Mouse (Mus musculus) hindbrain, postnatal 0 days (tissue): ENCODE data around the gene Tmc8. TPM values are rescaled to one million over a fixed set of nuclear protein-coding genes. Genes with fewer than 3 reads are reported as not detected.

Experiments
- ATAC-seq: fragments of 200-750 bp; cut with Nextera tagmentation; 2 replicates; pipeline ENCODE4 v1.8.0; 2017; ENCODE audit warnings: mild to moderate bottlenecking, moderate TSS enrichment, moderate library complexity
- DNase-seq: peaks from one replicate; pipeline ENCODE4 v3.0.0-alpha.2; 2015; ENCODE audit warnings: low spot score
- H3K27ac ChIP-seq: fragments of 300-500 bp; sonication (generic); 2 replicates; pipeline ENCODE4 v1.5.1; 2014; ENCODE audit warnings: mild to moderate bottlenecking
- H3K27me3 ChIP-seq: fragments of 300-500 bp; sonication (generic); 2 replicates; pipeline ENCODE4 v1.6.1; 2014; ENCODE audit warnings: low read length, mixed read lengths; ENCODE audit not compliant: insufficient read depth
- H3K36me3 ChIP-seq: fragments of 300-500 bp; sonication (generic); 2 replicates; pipeline ENCODE4 v1.6.1; 2014; ENCODE audit warnings: low read length, mixed read lengths; ENCODE audit not compliant: insufficient read depth
- H3K4me1 ChIP-seq: fragments of 300-500 bp; sonication (generic); 2 replicates; pipeline ENCODE4 v1.6.1; 2014; ENCODE audit warnings: antibody characterized with exemption, low read length, mixed read lengths; ENCODE audit not compliant: insufficient read depth
- H3K4me2 ChIP-seq: fragments of 300-500 bp; sonication (generic); 2 replicates; pipeline ENCODE4 v1.6.1; 2014; ENCODE audit warnings: low read depth, mild to moderate bottlenecking, low read length, moderate library complexity, mixed read lengths
- H3K4me3 ChIP-seq: fragments of 300-500 bp; sonication (generic); 2 replicates; pipeline ENCODE4 v1.5.1; 2014; ENCODE audit warnings: low read length
- H3K9ac ChIP-seq: fragments of 300-500 bp; sonication (generic); replicated peaks from 2 replicates; pipeline ENCODE4 v1.6.1; 2014; ENCODE audit warnings: mild to moderate bottlenecking, low read length, moderate library complexity, mixed read lengths
- H3K9me3 ChIP-seq: fragments of 300-500 bp; sonication (generic); 2 replicates; pipeline ENCODE4 v1.6.1; 2016; ENCODE audit warnings: low read length, mixed read lengths
- CTCF ChIP-seq: IDR thresholded peaks from 2 replicates; pipeline ENCODE4 v1.5.1; 2016; ENCODE audit warnings: antibody characterized with exemption, control low read depth, low read depth
- WGBS: fragments of 180-500 bp; shearing (Covaris S2); extraction: QIAGEN DNeasy Blood & Tissue Kit; methylation state at CpG from one replicate; pipeline ENCODE4 v1.1.7; 2014; 5-methylcytosine and 5-hydroxymethylcytosine counted together
- polyA plus RNA-seq: library from polyadenylated mRNA; unstranded; fragments of >200 nt; fragmentation: Nextera tagmentation; extraction: Ambion mirVana; gene quantifications from 2 replicates; pipeline ENCODE4 v1.2.1, GENCODE M21; 2015
- total RNA-seq: library from RNA; depleted of rRNA; stranded (reverse); fragments of >200 nt; gene quantifications from 2 replicates; pipeline ENCODE4 v1.2.3, GENCODE M21; 2014

Tmc8 gene
- total and polyA plus RNA-seq, 2 experiments from 2014 or later: 0.44 to 0.73 TPM

DNA sequence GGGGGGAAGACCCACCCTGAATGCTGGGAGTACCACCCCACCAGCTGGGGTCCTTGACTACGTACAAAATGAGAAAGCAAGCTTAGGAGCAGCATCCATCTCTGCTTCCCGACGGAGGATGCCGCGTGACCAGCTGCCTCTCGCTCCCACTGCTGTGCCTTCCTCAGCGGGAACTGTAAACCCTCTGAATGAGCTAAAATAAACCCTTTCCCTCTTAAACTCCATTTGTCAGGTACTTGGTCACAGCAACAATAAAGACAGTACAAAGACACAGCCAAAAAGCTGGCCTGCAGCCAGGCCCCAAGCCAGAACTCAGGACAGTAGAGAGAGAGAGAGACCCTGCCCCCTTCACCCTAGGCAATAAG is 12.2 kb upstream of the Tmc8 start:
- DNase-seq: peak; percentile 19
- 49% methylated on average over 7 of the region's 7 CpGs for WGBS
- no peak for ATAC-seq
- no peak overlapping the region for H3K9ac ChIP-seq
- H3K4me3 ChIP-seq: no peak overlapping the region
- peaks cover 7% of the 10 kb centered on the region; the same call in 1 of the 2 replicates for H3K4me1 ChIP-seq
- no peaks in the 10 kb centered on the region for H3K36me3 ChIP-seq
- no peak overlapping the region for H3K4me2 ChIP-seq
- H3K27ac ChIP-seq: 0 out of 2 replicates have a peak overlapping the region, but pooled peaks have one; percentile 48
- no peaks in the 10 kb centered on the region for H3K27me3 ChIP-seq
- no peaks in the 10 kb centered on the region for H3K9me3 ChIP-seq
- TF ChIP-seq CTCF: no peak

DNA sequence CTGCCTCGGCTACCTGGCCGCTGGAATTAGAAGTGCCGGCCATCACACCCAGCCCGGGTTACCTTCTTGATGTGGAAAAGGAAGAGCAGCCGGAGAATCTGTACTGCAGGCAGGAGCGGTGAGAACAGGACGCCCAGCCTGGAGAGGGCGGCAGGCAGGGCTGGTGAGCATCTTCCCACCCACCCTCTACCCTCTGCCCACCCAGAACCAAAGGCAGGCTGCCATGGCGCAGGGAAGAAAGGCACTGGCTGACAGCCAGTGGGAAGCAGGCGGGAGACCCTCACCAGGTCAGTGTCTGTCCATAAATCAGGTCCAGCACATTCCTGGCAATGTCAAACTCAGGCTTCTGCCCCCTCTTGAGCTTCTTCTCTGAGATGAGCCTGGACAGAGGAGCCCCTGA is 11.5 kb upstream of the Tmc8 start:
- H3K27ac ChIP-seq: peak overlapping the region; percentile 2; the same call in 1 of the 2 replicates
- 64% methylated on average over 10 of the region's 10 CpGs for WGBS
- peaks cover 7% of the 10 kb centered on the region; the same call in 1 of the 2 replicates for H3K4me1 ChIP-seq
- peak; percentile 43 for DNase-seq
- H3K36me3 ChIP-seq: no peaks in the 10 kb centered on the region
- H3K9ac ChIP-seq: no peak overlapping the region
- H3K4me3 ChIP-seq: no peak overlapping the region
- no peak for TF ChIP-seq CTCF
- no peaks in the 10 kb centered on the region for H3K27me3 ChIP-seq
- H3K9me3 ChIP-seq: no peaks in the 10 kb centered on the region
- peak; percentile 33; the same call in 1 of the 2 replicates for ATAC-seq
- no peak overlapping the region for H3K4me2 ChIP-seq

DNA sequence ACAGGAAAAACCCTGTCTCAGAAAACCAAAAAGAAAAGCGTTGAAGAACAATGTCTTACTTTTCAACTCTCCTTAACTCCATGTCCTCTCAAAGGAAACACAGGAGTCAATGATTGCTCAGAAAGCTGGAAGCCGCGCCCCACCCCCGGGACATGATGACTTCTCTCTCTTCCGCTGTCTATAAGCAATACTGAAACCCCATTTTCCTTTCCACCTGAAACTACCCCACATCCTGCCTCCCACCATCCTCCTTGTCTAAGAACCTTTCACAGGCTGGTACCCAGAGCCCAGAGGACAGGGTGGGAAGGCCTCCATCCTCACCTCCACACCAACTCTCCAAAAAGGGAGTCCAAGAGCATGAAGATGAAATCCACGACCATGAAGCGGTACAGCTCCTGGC is 9.5 kb upstream of the Tmc8 start:
- Histone ChIP-seq H3K4me1 (peaks cover 7% of the 10 kb centered on the region; the same call in 1 of the 2 replicates), H3K4me2 (no peak overlapping the region), H3K27me3 (no peaks in the 10 kb centered on the region), H3K27ac (no peak overlapping the region), H3K36me3 (no peaks in the 10 kb centered on the region), H3K9me3 (no peaks in the 10 kb centered on the region), H3K9ac (no peak overlapping the region), H3K4me3 (no peak overlapping the region)
- WGBS: 92% methylated on average over 7 of the region's 7 CpGs
- no peak for TF ChIP-seq CTCF
- no peak for DNase-seq
- no peak for ATAC-seq

DNA sequence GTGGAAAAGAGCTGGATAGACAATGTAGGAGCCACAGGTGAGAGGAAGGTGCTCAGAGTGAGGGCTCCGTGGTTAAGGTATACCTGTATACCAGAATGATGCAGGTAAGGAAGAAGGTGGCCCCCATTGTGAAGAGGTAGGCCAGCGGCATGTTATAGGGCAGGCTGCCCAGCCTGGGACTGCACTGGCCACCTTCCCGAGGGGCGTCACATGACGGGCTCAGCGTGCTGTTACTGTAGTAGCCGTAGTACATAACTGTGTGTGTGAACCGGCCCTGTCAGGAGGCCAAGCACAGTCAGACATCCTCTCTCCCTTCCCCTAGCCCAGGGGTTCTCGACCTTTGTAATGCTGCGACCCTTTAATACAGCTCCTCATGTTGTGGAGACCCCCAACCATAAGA is 7.0 kb upstream of the Tmc8 start:
- Histone ChIP-seq H3K27me3 (no peaks in the 10 kb centered on the region), H3K9me3 (no peaks in the 10 kb centered on the region), H3K4me2 (no peak overlapping the region), H3K4me1 (peaks cover 9% of the 10 kb centered on the region), H3K27ac (no peak overlapping the region), H3K36me3 (no peaks in the 10 kb centered on the region), H3K4me3 (no peak overlapping the region), H3K9ac (no peak overlapping the region)
- ATAC-seq (no peak), DNase-seq (no peak)
- WGBS: 90% methylated on average over 10 of the region's 10 CpGs
- TF ChIP-seq CTCF: no peak

DNA sequence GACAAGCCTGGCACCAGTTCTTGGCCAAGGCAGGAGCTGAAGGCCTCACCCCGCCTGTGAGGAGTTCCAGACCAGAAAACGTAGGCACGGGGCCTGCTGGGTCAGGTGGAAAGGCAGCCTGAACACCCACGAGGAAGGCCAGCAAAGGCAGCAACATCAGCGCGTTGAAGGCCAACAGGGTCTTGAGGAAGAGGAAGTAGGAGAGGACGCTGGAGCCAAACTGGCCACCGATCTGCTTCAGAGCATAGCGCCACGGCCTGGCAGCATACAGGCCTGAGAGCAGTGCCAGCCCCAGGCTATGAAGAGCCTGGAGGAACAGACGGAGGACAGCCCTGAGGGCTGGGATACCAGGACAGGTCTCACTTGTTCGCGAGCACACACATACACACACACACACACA is 6.3 kb upstream of the Tmc8 start:
- Histone ChIP-seq H3K4me3 (no peak overlapping the region), H3K36me3 (no peaks in the 10 kb centered on the region), H3K4me2 (no peak overlapping the region), H3K4me1 (peaks cover 14% of the 10 kb centered on the region), H3K9me3 (no peaks in the 10 kb centered on the region), H3K27me3 (no peaks in the 10 kb centered on the region), H3K27ac (no peak overlapping the region), H3K9ac (no peak overlapping the region)
- WGBS: 91% methylated on average over 13 of the region's 13 CpGs
- no peak for TF ChIP-seq CTCF
- no peak for ATAC-seq
- DNase-seq: no peak

DNA sequence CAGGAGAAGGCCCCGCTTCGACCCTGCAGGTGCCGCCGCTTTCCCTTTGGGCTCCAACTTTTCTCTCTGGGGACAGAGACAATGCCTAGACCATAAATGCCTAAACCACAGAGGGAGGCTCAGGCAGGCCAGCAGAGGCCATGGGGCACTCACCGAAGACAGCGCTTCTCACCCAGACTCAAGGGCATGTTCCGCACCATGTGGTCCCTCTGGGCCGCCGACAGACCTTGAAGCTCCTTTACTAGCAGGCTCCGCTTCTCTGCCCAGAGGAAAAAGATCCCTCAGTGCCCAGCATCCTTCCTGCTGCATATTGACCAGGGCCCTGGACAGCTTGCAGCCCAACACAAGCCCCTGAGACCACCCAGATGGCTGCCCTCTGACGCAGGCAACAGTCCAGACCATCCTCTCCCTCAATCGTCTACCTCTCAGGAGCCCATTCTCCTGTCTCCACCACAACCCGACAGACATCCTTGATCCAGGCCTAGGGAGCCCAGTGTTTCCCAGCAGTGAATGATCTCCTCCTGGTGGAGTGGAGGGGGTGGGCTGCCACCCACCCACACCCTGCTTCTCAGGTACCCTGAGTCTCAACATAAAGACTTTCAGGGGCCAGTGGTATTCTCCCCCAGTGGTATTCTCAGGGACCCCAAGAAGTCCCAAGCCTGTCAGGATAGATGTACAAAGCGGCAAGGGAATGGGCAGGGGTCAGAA is 5.6 kb upstream of the Tmc8 start:
- Histone ChIP-seq H3K27me3 (no peaks in the 10 kb centered on the region), H3K36me3 (no peaks in the 10 kb centered on the region), H3K9me3 (no peaks in the 10 kb centered on the region), H3K4me3 (no peak overlapping the region), H3K9ac (no peak overlapping the region), H3K4me2 (no peak overlapping the region), H3K27ac (no peak overlapping the region), H3K4me1 (peaks cover 14% of the 10 kb centered on the region)
- DNase-seq: no peak
- no peak for TF ChIP-seq CTCF
- 86% methylated on average over 14 of the region's 14 CpGs for WGBS
- ATAC-seq: no peak

DNA sequence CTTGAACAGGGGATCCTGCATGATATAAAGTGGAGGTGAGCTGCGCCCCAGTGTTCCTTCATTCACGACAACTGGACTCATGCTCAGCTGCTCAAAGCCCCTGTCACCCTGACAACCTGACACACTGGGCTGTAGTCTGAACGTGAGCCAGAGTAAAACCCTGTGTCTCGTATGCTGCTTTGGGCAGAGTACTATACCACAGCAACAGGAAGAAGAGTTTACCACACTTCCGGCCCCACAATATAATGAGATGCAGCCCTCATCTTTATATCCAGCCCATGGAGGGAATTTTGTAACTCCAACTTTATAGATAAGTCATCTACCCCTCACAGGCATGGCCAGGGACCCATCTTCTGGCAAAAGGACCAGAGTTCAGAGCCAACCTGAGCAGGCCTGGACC is 4.8 kb upstream of the Tmc8 start:
- Histone ChIP-seq H3K27me3 (0 out of 2 replicates have a peak, but pooled peaks cover 3% of the 10 kb centered on the region), H3K27ac (no peak overlapping the region), H3K9ac (no peak overlapping the region), H3K4me2 (no peak overlapping the region), H3K36me3 (no peaks in the 10 kb centered on the region), H3K9me3 (no peaks in the 10 kb centered on the region), H3K4me3 (no peak overlapping the region), H3K4me1 (peaks cover 14% of the 10 kb centered on the region)
- no peak for TF ChIP-seq CTCF
- ATAC-seq (no peak), DNase-seq (no peak)
- 77% methylated on average over 5 of the region's 5 CpGs for WGBS
